Mouse (Mus musculus) forebrain, embryonic 13.5 days (tissue): ENCODE measurements at regions not wholly inside any gene's neighbourhood (a gene's known extent, or its start where the extent isn't known, plus 50 kb on each side); places are given as distances from the start of the nearest gene placed in this dataset.
"Not testable (repeated sequence)": the region's sequence is repeated elsewhere in the genome, so short reads cannot be mapped to it uniquely, and the experiment has no call there.

Experiments used
- ATAC-seq: fragments of 200-750 bp; cut with Nextera tagmentation; 2 replicates; pipeline ENCODE4 v1.8.0; 2017
- H3K27ac ChIP-seq: fragments of 300-500 bp; sonication (generic); 2 replicates; pipeline ENCODE4 v1.5.1; 2015; ENCODE audit warnings: inconsistent platforms, mild to moderate bottlenecking, moderate library complexity
- H3K27me3 ChIP-seq: fragments of 300-500 bp; sonication (generic); 2 replicates; pipeline ENCODE4 v1.6.1; 2015; ENCODE audit warnings: mild to moderate bottlenecking, inconsistent platforms
- H3K36me3 ChIP-seq: fragments of 300-500 bp; sonication (generic); 2 replicates; pipeline ENCODE4 v1.6.1; 2015; ENCODE audit warnings: mild to moderate bottlenecking, inconsistent platforms; ENCODE audit not compliant: poor library complexity, severe bottlenecking
- H3K4me1 ChIP-seq: fragments of 300-500 bp; sonication (generic); 2 replicates; pipeline ENCODE4 v1.6.1; 2015; ENCODE audit warnings: inconsistent platforms
- H3K4me2 ChIP-seq: fragments of 300-500 bp; sonication (generic); 2 replicates; pipeline ENCODE4 v1.6.1; 2015; ENCODE audit warnings: inconsistent platforms, mild to moderate bottlenecking, moderate library complexity
- H3K4me3 ChIP-seq: fragments of 300-500 bp; sonication (generic); 2 replicates; pipeline ENCODE4 v1.5.1; 2015; ENCODE audit warnings: mild to moderate bottlenecking, inconsistent platforms
- H3K9ac ChIP-seq: fragments of 300-500 bp; sonication (generic); 2 replicates; pipeline ENCODE4 v1.6.1; 2015; ENCODE audit warnings: mild to moderate bottlenecking, inconsistent platforms
- H3K9me3 ChIP-seq: fragments of 300-500 bp; sonication (generic); replicated peaks from 2 replicates; pipeline ENCODE4 v1.6.1; 2016; ENCODE audit warnings: inconsistent platforms
- WGBS: fragments of 180-500 bp; shearing (Covaris S2); methylation state at CpG from one replicate; pipeline ENCODE4 v1.1.7; 2015; 5-methylcytosine and 5-hydroxymethylcytosine counted together

- Histone ChIP-seq H3K4me1 (no peaks in the 10 kb centered on the region), H3K4me3 (no peak overlapping the region)
- no peak for ATAC-seq
These were observed 397.0 kb downstream of the Adam6a start for GRCm38 (mm10) chr12:113940721-113941120.

DNA sequence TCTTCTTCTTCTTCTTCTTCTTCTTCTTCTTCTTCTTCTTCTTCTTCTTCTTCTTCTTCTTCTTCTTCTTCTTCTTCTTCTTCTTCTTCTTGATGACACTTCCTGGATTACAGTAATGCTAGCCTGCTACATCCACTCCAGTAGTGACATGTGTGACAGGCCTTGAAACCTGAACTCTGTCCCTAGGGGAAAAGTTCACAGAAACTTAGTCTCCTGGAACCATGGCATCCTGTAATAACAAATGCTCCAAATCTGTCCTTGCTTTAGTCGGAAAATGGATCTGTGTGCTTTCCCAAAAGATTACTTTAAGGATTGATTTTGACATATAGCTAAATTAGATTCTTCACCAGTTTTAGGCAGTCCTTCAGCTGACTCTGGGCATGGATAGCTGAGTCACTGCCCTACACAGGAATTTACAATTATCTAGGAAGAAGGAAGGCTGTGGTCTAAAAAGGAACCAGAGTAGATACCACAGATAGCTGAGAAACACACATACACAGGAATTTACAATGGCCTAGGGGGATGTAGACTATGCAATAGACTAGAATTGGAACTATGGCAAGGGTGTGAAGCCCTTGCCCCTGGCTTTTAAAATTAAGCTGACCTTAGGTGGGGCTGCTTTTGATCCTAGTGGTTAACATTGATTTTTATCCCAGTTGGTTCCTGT is 400.1 kb downstream of the Adam6a start:
- not testable (repeated sequence) for H3K4me3 ChIP-seq, H3K4me2 ChIP-seq, H3K27ac ChIP-seq, H3K9ac ChIP-seq, H3K36me3 ChIP-seq, H3K4me1 ChIP-seq, ATAC-seq, H3K27me3 ChIP-seq
- 67% methylated on average over 1 of the region's 1 CpGs for WGBS
- peaks cover 15% of the 10 kb centered on the region; the same call in 1 of the 2 replicates for H3K9me3 ChIP-seq

More at GRCm38 (mm10) chr12:113940721-113941120, 397.0 kb downstream of the Adam6a start:
- Histone ChIP-seq H3K36me3 (no peaks in the 10 kb centered on the region), H3K9me3 (peaks cover 22% of the 10 kb centered on the region; the same call in 1 of the 2 replicates), H3K27ac (no peak overlapping the region), H3K9ac (no peak overlapping the region), H3K27me3 (no peaks in the 10 kb centered on the region), H3K4me2 (no peak overlapping the region)

- 100% methylated on average over 1 of the region's 1 CpGs for WGBS
- H3K9ac ChIP-seq, H3K36me3 ChIP-seq, H3K4me2 ChIP-seq, H3K4me1 ChIP-seq, ATAC-seq, H3K4me3 ChIP-seq, H3K27me3 ChIP-seq, H3K27ac ChIP-seq: not testable (repeated sequence)
- H3K9me3 ChIP-seq, result peaks cover 18% of the 10 kb centered on the region
These were observed 402.1 kb downstream of the Adam6a start for GRCm38 (mm10) chr12:113945786-113946185.

- H3K4me3 ChIP-seq, H3K36me3 ChIP-seq, ATAC-seq, H3K4me2 ChIP-seq, H3K4me1 ChIP-seq, H3K27me3 ChIP-seq, H3K9ac ChIP-seq, H3K27ac ChIP-seq: not testable (repeated sequence)
- WGBS, result 31% methylated on average over 4 of the region's 4 CpGs
- peaks cover 13% of the 10 kb centered on the region for H3K9me3 ChIP-seq
These were observed 404.3 kb downstream of the Adam6a start for GRCm38 (mm10) chr12:113948017-113948416.

DNA sequence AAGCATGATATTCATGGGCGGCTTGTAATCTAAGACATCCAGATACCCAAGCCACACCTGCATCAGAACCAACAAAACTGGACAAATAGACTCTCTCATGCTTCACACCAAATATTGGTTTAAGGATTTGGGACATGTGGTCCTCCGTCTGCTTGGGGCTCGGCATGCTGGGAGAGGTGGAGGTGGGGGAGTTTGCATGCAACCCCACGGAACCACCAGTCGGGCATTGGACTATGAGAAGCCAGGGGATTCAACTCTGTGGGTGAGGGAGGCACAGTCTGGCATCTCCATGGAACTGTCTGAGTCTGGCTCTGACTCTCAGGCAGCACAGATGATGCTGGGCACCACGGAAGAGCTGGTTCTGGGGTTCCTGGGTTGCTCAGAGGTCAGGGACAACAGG is 430.6 kb downstream of the Adam6a start:
- H3K27me3 ChIP-seq, result no peaks in the 10 kb centered on the region
- H3K4me1 ChIP-seq, result no peaks in the 10 kb centered on the region
- peaks cover 35% of the 10 kb centered on the region for H3K9me3 ChIP-seq
- H3K36me3 ChIP-seq, result no peaks in the 10 kb centered on the region
- H3K4me3 ChIP-seq, result no peak overlapping the region
- H3K27ac ChIP-seq, result no peak overlapping the region
- WGBS, result 83% methylated on average over 6 of the region's 6 CpGs
- no peak overlapping the region for H3K9ac ChIP-seq
- ATAC-seq, result no peak
- no peak overlapping the region for H3K4me2 ChIP-seq

DNA sequence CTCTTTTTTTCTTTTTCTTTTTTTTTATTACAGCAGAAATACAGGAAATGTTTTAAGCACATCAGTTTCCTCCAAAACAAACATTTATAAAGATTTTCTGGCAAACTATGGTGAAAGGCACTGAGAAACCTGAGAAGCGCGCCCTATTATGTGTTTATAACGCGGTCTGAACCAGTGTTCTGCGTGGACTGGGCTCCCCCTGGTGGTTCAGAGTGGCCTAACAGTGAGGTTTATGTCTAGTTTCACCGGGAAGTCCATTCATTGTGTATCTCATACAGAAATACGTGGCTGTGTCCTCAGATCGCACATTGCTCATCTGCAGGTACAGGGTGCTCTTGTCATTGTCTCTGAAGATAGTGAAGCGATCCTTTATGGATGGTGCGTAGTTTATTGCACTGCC is 437.9 kb downstream of the Adam6a start:
- 49% methylated on average over 10 of the region's 10 CpGs for WGBS
- H3K4me3 ChIP-seq, H3K27me3 ChIP-seq, H3K9ac ChIP-seq, H3K4me1 ChIP-seq, ATAC-seq, H3K27ac ChIP-seq, H3K36me3 ChIP-seq, H3K4me2 ChIP-seq: not testable (repeated sequence)
- H3K9me3 ChIP-seq, result peaks cover 15% of the 10 kb centered on the region; the same call in 1 of the 2 replicates

DNA sequence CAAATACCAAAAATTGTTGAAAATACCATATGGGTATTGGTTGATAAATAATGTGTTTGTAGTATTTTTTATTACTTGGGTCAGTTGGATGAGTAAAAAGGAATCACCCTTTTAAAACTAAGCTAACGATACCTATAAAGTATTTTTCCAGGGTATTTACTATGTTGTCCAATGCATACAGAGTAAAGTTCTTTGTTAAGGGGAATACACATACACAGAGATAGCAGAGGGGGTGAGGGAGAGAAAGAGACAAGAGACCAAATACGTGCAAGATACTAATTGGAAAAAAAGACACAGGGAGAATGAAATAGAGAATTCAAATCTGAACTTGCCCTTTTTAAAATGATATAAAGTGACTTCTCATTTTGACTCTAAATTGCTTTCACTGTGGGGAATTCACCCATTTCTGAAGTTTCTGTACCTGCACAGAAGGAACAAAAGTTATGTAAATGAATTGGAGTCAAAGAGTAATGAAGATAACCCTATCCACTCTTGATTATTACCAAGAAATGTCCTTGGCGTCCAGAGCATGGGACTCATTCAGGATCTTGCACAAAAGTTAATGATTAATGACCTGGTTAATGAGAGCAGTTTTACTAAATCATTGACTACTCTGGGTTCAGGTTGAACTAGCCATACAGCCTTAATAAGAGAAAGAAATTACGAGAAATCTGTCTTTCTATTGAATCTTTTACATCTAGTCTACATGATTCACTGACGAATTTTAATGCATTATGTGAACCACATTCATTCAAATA is 443.7 kb downstream of the Adam6a start:
- Histone ChIP-seq H3K4me3 (no peak overlapping the region), H3K27ac (no peak overlapping the region), H3K27me3 (no peaks in the 10 kb centered on the region), H3K9ac (no peak overlapping the region), H3K4me2 (no peak overlapping the region), H3K4me1 (no peaks in the 10 kb centered on the region), H3K36me3 (no peaks in the 10 kb centered on the region), H3K9me3 (peaks cover 13% of the 10 kb centered on the region; the same call in 1 of the 2 replicates)
- 76% methylated on average over 5 of the region's 5 CpGs for WGBS
- ATAC-seq, result no peak

GRCm38 (mm10) chr12:113992425-113992824 is 448.7 kb downstream of the Adam6a start:
- Histone ChIP-seq H3K27me3 (no peaks in the 10 kb centered on the region), H3K9me3 (peaks cover 12% of the 10 kb centered on the region; the same call in 1 of the 2 replicates), H3K9ac (no peak overlapping the region), H3K36me3 (no peaks in the 10 kb centered on the region), H3K4me1 (no peaks in the 10 kb centered on the region), H3K27ac (no peak overlapping the region), H3K4me3 (no peak overlapping the region), H3K4me2 (no peak overlapping the region)
- ATAC-seq, result no peak
- WGBS, result 81% methylated on average over 2 of the region's 2 CpGs

DNA sequence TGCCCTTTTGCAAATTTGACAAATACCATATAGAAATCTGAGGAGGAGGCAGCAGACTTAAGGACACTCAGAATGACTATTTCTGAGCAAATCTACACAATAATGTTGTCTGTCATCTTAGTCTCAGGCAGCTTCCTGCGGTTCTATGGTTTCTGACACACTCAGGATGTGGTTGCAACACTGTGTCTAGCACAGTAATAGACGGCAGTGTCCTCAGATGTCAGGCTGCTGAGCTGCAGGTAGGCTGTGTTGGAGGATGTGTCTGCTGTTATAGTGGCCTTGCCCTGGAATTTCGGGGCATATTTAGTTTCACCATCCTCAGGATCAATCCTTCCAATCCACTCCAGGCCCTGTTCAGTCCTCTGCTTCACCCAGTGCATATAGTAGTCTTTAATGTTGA is 450.6 kb downstream of the Adam6a start:
- H3K27me3 ChIP-seq, H3K27ac ChIP-seq: not testable (repeated sequence)

DNA sequence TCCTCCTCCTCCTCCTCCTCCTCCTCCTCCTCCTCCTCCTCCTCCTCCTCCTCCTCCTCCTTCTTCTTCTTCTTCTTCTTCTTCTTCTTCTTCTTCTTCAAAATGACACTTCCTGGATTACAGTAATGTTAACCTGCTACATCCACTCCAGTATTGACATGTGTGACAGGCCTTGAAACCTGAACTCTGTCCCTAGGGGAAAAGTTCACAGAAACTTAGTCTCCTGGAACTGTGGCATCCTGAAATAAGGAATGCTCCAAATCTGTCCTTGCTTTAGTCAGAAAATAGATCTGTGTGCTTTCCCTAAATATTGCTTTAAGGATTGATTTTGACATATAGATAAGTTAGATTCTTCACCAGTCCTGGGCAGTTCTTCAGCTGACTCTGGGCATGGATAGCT is 464.8 kb downstream of the Adam6a start:
- ATAC-seq, H3K4me1 ChIP-seq, H3K4me2 ChIP-seq, H3K9ac ChIP-seq, H3K36me3 ChIP-seq, H3K27ac ChIP-seq, H3K4me3 ChIP-seq, H3K27me3 ChIP-seq: not testable (repeated sequence)
- H3K9me3 ChIP-seq, result peaks cover 15% of the 10 kb centered on the region

More for the DNA sequence above, 450.6 kb downstream of the Adam6a start:
- ATAC-seq, H3K36me3 ChIP-seq, H3K9ac ChIP-seq, H3K9me3 ChIP-seq, H3K4me1 ChIP-seq, H3K4me2 ChIP-seq, H3K4me3 ChIP-seq: not testable (repeated sequence)
- WGBS, result 54% methylated on average over 3 of the region's 3 CpGs

- Histone ChIP-seq H3K36me3 (no peaks in the 10 kb centered on the region), H3K4me1 (no peaks in the 10 kb centered on the region), H3K27me3 (no peaks in the 10 kb centered on the region), H3K4me2 (no peak overlapping the region), H3K9ac (no peak overlapping the region), H3K9me3 (peaks cover 18% of the 10 kb centered on the region), H3K4me3 (no peak overlapping the region), H3K27ac (no peak overlapping the region)
- ATAC-seq, result no peak
- 53% methylated on average over 2 of the region's 2 CpGs for WGBS
These were observed 465.7 kb downstream of the Adam6a start for GRCm38 (mm10) chr12:114009391-114009790.

DNA sequence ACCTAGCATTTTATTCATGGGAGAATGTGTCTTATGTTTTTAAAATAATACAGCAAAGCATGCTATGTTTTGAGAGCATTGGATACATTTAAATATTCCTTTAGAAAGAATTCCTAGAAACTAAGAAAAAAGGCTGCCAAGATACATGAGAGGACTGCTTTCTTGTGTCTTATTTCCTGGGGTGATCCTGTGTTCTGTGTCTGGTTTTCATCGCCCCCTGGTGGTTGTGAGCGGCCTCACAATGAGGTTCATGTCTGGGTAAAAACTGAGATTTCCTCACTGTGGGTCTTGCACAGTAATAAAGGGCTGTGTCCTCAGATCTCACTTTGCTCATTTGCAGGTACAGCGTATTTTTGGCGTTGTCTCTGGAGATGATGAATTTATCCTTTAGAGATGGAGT is 469.2 kb downstream of the Adam6a start:
- ATAC-seq, H3K36me3 ChIP-seq, H3K27me3 ChIP-seq, H3K4me1 ChIP-seq, H3K4me3 ChIP-seq, H3K4me2 ChIP-seq, H3K27ac ChIP-seq, H3K9ac ChIP-seq: not testable (repeated sequence)
- whole genome bisulfite sequencing, result 21% methylated on average over 4 of the region's 4 CpGs
- H3K9me3 ChIP-seq, result peaks cover 14% of the 10 kb centered on the region
